Mouse (Mus musculus): ENCODE measurements at regions not wholly inside any gene's neighbourhood (a gene's known extent, or its start where the extent isn't known, plus 50 kb on each side); places are given as distances from the start of the nearest gene placed in this dataset.

DNA sequence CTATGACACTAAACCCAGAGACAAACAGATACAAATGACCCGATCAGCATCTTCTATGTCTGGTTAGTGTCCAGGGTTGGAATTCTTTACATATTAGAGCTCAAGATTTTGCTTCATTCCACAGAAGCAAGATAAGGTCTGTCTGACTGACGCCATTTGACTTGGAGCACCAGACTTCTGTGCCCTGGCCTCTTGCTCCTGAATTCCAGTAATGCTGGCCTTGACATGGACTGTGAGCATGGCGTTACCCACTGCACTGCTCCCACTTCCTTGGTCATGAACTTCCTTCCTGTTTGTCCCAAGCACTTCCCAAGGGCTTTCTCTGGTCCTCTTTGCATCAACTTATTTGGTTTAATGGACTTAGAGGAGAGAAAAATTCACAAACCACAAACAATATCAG is 225.6 kb upstream of the Igfbp3 start:
- TF ChIP-seq MYOD1 (IDR thresholded peaks at IDR 0.05; ENCODE audit: control insufficient read depth, insufficient read length, low read depth) (no peak), CTCF (IDR thresholded peaks at IDR 0.05; ENCODE audit: control insufficient read depth, insufficient read depth, insufficient read length) (no peak)
